ENCODE assay signal across 8 mouse cellular contexts in the genomic region with DNA sequence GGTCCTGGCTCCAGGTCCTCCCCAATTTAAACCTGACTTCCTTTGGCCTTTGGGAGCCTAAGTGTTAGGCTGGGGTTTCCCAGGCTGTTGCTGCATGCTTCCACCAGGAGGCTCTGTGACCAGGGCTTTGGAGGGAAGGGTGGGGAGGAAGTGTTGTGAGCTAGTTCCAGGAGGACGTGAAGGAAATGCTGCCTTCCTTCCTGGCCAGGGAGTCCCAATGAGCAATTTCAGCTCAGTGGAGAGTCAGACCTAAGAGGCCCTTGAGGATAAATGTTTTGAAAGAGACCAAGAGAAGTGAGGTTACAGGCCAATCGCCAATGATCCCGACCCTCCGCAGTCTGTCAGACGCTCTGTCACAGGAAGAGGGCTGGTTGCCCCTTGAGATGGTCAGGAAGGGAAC. TPM values are rescaled to one million over a fixed set of nuclear protein-coding genes. Genes with fewer than 3 reads are reported as not detected.
DNase-seq lines count a peak whose midpoint lies in the region; ATAC-seq lines count a peak whose summit lies in the region.

No protein-coding gene starts in this region.

- H3K36me3 ChIP-seq in embryonic facial prominence, embryonic 14.5 days (ENCODE audit: control insufficient read depth, insufficient read depth, low read length), result no peaks in the 10 kb centered on the region
- H3K36me3 ChIP-seq in liver, embryonic 11.5 days (ENCODE audit: control insufficient read depth, insufficient read depth, low read length), result no peaks in the 10 kb centered on the region

- H3K4me1 ChIP-seq in embryonic facial prominence, embryonic 14.5 days (ENCODE audit: control insufficient read depth, insufficient read depth, low read length), result peaks cover 5% of the 10 kb centered on the region
- H3K4me1 ChIP-seq in liver, embryonic 11.5 days (replicated peaks; ENCODE audit: control insufficient read depth, insufficient read depth, low read length), result peaks cover 18% of the 10 kb centered on the region

- H3K27me3 ChIP-seq in embryonic facial prominence, embryonic 14.5 days (replicated peaks; ENCODE audit: control insufficient read depth, insufficient read depth, low read length), result peaks cover 6% of the 10 kb centered on the region; the same call in 1 of the 2 replicates
- no peaks in the 10 kb centered on the region for H3K27me3 ChIP-seq in liver, embryonic 11.5 days (replicated peaks; ENCODE audit: control insufficient read depth, insufficient read depth, low read length)

- peak overlapping the region; percentile 25; the same call in 1 of the 2 replicates for H3K9ac ChIP-seq in embryonic facial prominence, embryonic 14.5 days (ENCODE audit: low read depth, low read length)
- peak overlapping the region; percentile 47 for H3K9ac ChIP-seq in liver, embryonic 11.5 days (ENCODE audit: low read depth, low read length)

- H3K27ac ChIP-seq in embryonic facial prominence, embryonic 14.5 days (replicated peaks; ENCODE audit: low read depth, low read length), result peak overlapping the region; percentile 39
- no peak overlapping the region for H3K27ac ChIP-seq in liver, embryonic 11.5 days (ENCODE audit: low read depth, low read length)

- no peak overlapping the region for H3K4me3 ChIP-seq in embryonic facial prominence, embryonic 14.5 days (ENCODE audit: low read depth, low read length)
- H3K4me3 ChIP-seq in liver, embryonic 11.5 days (ENCODE audit: low read depth, low read length), result no peak overlapping the region

- no peaks in the 10 kb centered on the region for H3K9me3 ChIP-seq in embryonic facial prominence, embryonic 14.5 days (ENCODE audit: control insufficient read depth, low read length)
- H3K9me3 ChIP-seq in liver, embryonic 11.5 days (ENCODE audit: control insufficient read depth, low read length), result no peaks in the 10 kb centered on the region

- peak; percentile 45; the same call in 1 of the 2 replicates for ATAC-seq in embryonic facial prominence, embryonic 14.5 days (ENCODE audit: low read depth)
- ATAC-seq in liver, embryonic 11.5 days (replicated peaks; ENCODE audit: low FRiP score), result peak; percentile 59

- WGBS in embryonic facial prominence, embryonic 14.5 days, result 27% methylated on average over 5 of the region's 5 CpGs
- WGBS in liver, embryonic 11.5 days, result 7% methylated on average over 5 of the region's 5 CpGs

- peak; percentile 46 for DNase-seq in CD4-positive, CD25-positive, alpha-beta regulatory T cell, adult 2 months (ENCODE audit: low read depth, low spot score)
- DNase-seq in adrenal gland, postnatal 14 days, result peak; percentile 90
- DNase-seq in embryonic facial prominence, embryonic 14.5 days (ENCODE audit: low spot score), result peak; percentile 71
- peak; percentile 83 to 85 for DNase-seq in heart, adult 9 months (ENCODE audit: low spot score in 2 of 2)
- DNase-seq in kidney, adult 9 months, result peak; percentile 90
- DNase-seq in liver, embryonic 11.5 days (ENCODE audit: low spot score), result peak; percentile 57
- DNase-seq in natural killer cell, adult 2 months (ENCODE audit: low spot score in 2 of 2), result peak; percentile 50 to 59
- DNase-seq in thymus, postnatal 36 days, result peak; percentile 62

- peak overlapping the region; percentile 41 for H3K4me2 ChIP-seq in embryonic facial prominence, embryonic 14.5 days (ENCODE audit: low read depth, low read length)
- peak overlapping the region; percentile 30 for H3K4me2 ChIP-seq in liver, embryonic 11.5 days

RNA-seq across cellular contexts. Expression of gene Marc2, which starts 7.1 kb away (rescaled TPM):
- 269 and 327 TPM in 2 replicates for total RNA-seq in adrenal gland, postnatal 14 days (2021)
- polyA plus RNA-seq in embryonic facial prominence, embryonic 14.5 days (2014; fragmentation: Nextera tagmentation; extraction: Ambion mirVana), result 212 and 218 TPM in 2 replicates
- 240 and 250 TPM in 2 replicates for polyA plus RNA-seq in liver, embryonic 11.5 days (2014; fragmentation: Nextera tagmentation; extraction: Ambion mirVana)

RNA-seq across cellular contexts. Expression of gene C130074G19Rik, which starts 29.7 kb away (rescaled TPM):
- total RNA-seq in adrenal gland, postnatal 14 days (2021), result 31.6 and 32.6 TPM in 2 replicates
- 2.3 and 2.7 TPM in 2 replicates for polyA plus RNA-seq in embryonic facial prominence, embryonic 14.5 days (2014; fragmentation: Nextera tagmentation; extraction: Ambion mirVana)
- 1.9 and 2.0 TPM in 2 replicates for polyA plus RNA-seq in liver, embryonic 11.5 days (2014; fragmentation: Nextera tagmentation; extraction: Ambion mirVana)

RNA-seq across cellular contexts. Expression of gene Marc1, which starts 42.2 kb away (rescaled TPM):
- total RNA-seq in adrenal gland, postnatal 14 days (2021), result 1.5 and 30.7 TPM in 2 replicates
- polyA plus RNA-seq in embryonic facial prominence, embryonic 14.5 days (2014; fragmentation: Nextera tagmentation; extraction: Ambion mirVana), result 0.08 and 0.24 TPM in 2 replicates
- polyA plus RNA-seq in liver, embryonic 11.5 days (2014; fragmentation: Nextera tagmentation; extraction: Ambion mirVana), result 3.9 and 5.1 TPM in 2 replicates
